In genomic region chr13:99099226-99099625, GRCm38 (mm10) we compare ENCODE assay signal across 19 mouse cellular contexts.
DNase-seq lines count a peak whose midpoint lies in the region; ATAC-seq and TF ChIP-seq lines count a peak whose summit lies in the region.
"Had no signal": no experiment of that assay in that cellular context is flagged by ENCODE, and none has a peak within 500 bp of the region (broad histone marks: within the 10 kb centered on the region; RNA-seq: fewer than 3 reads in every experiment).

No protein-coding gene starts in this region.

- TF ChIP-seq CTCF in layer of hippocampus, adult 2 months (conservative IDR thresholded peaks at IDR 0.05) = no peak
- TF ChIP-seq CTCF in stomach, postnatal 0 days (IDR thresholded peaks at IDR 0.05; ENCODE audit: low read depth) = no peak

- no peaks in the 10 kb centered on the region for H3K36me3 ChIP-seq in stomach, postnatal 0 days (ENCODE audit: control insufficient read depth, insufficient read depth, low read length)
- H3K36me3 ChIP-seq in forebrain, embryonic 13.5 days (ENCODE audit: poor library complexity, severe bottlenecking) = no peaks in the 10 kb centered on the region
- H3K36me3 ChIP-seq: forebrain, embryonic 15.5 days; heart, embryonic 10.5 days had no signal

- no peaks in the 10 kb centered on the region for H3K27me3 ChIP-seq in stomach, postnatal 0 days (ENCODE audit: control insufficient read depth, insufficient read depth, low read length)
- no peaks in the 10 kb centered on the region for H3K27me3 ChIP-seq in forebrain, embryonic 13.5 days
- H3K27me3 ChIP-seq: forebrain, embryonic 15.5 days had no signal

- H3K9ac ChIP-seq in stomach, postnatal 0 days (ENCODE audit: low read length) = no peak overlapping the region
- no peak overlapping the region for H3K9ac ChIP-seq in forebrain, embryonic 13.5 days
- H3K9ac ChIP-seq: forebrain, embryonic 15.5 days had no signal

- no peak overlapping the region for H3K4me2 ChIP-seq in stomach, postnatal 0 days (replicated peaks; ENCODE audit: low read depth)
- H3K4me2 ChIP-seq in forebrain, embryonic 13.5 days = no peak overlapping the region
- H3K4me2 ChIP-seq: forebrain, embryonic 15.5 days had no signal

- peak overlapping the region; percentile 92 for H3K27ac ChIP-seq in layer of hippocampus, adult 2 months
- no peak overlapping the region for H3K27ac ChIP-seq in stomach, postnatal 0 days (replicated peaks)
- H3K27ac ChIP-seq in forebrain, embryonic 13.5 days = no peak overlapping the region
- H3K27ac ChIP-seq: heart, embryonic 10.5 days had no signal

- no peak for DNase-seq in layer of hippocampus, adult 2 months (ENCODE audit: low spot score in 2 of 2)
- DNase-seq in layer of hippocampus, adult 18-20 months (ENCODE audit: low spot score in 2 of 2) = no peak
- DNase-seq in 3T3-L1 (ENCODE audit: low read depth, low spot score) (peak; percentile 67), ES-CJ7 (ENCODE audit: low read depth, low spot score) (peak; percentile 29)
- DNase-seq in gastrocnemius, postnatal 25 days = peak; percentile 61
- DNase-seq in stomach, postnatal 0 days (ENCODE audit: low spot score) = no peak
- DNase-seq: adrenal gland, postnatal 25 days; cerebellum, adult 2 months; layer of hippocampus, postnatal 36 days; left cerebral cortex, postnatal 4 days; lung, adult 2 months; lung, postnatal 4 days; retina, postnatal 1 day; thymus, postnatal 14 days had no signal

- H3K4me3 ChIP-seq in layer of hippocampus, adult 2 months = no peak overlapping the region
- no peak overlapping the region for H3K4me3 ChIP-seq in stomach, postnatal 0 days (ENCODE audit: low read depth, low read length)
- H3K4me3 ChIP-seq in forebrain, embryonic 13.5 days = no peak overlapping the region
- H3K4me3 ChIP-seq: erythroblast, embryonic 14.5 days; forebrain, embryonic 15.5 days; heart, embryonic 10.5 days had no signal

- no peaks in the 10 kb centered on the region for H3K9me3 ChIP-seq in stomach, postnatal 0 days (ENCODE audit: control insufficient read depth, low read length)
- H3K9me3 ChIP-seq in forebrain, embryonic 13.5 days (replicated peaks) = no peaks in the 10 kb centered on the region
- H3K9me3 ChIP-seq: forebrain, embryonic 15.5 days; heart, embryonic 10.5 days had no signal

- no peak for ATAC-seq in megakaryocyte-erythroid progenitor cell, adult 5-6 weeks (replicated peaks; ENCODE audit: low FRiP score, low TSS enrichment, poor library complexity, severe bottlenecking)
- ATAC-seq in stomach, postnatal 0 days (ENCODE audit: low FRiP score, low TSS enrichment) = no peak
- no peak for ATAC-seq in forebrain, embryonic 13.5 days

- H3K4me1 ChIP-seq in stomach, postnatal 0 days (replicated peaks; ENCODE audit: control insufficient read depth, insufficient read depth) = no peaks in the 10 kb centered on the region
- peaks cover 16% of the 10 kb centered on the region for H3K4me1 ChIP-seq in forebrain, embryonic 13.5 days

- TF ChIP-seq EP300 in stomach, postnatal 0 days (optimal IDR thresholded peaks at IDR 0.05) = no peak

- 75% methylated on average over 7 of the region's 7 CpGs for WGBS in stomach, postnatal 0 days
- WGBS in forebrain, embryonic 13.5 days = 88% methylated on average over 7 of the region's 7 CpGs

Comparison
In these comparisons a context has a peak if more than half of its experiments do, and no peak if none do; other contexts are left out.
1. DNase-seq: peak in 3T3-L1 (single experiment), ES-CJ7 (single experiment) and gastrocnemius, postnatal 25 days (single experiment); none in layer of hippocampus, adult 2 months (0 of 2), layer of hippocampus, adult 18-20 months (0 of 2) and stomach, postnatal 0 days (single experiment).